Mouse (Mus musculus) spleen, adult 2 months (tissue): Measurements from ENCODE around the gene Hpd.
"Not testable (repeated sequence)": the region's sequence is repeated elsewhere in the genome, so short reads cannot be mapped to it uniquely, and the experiment has no call there.

Experiments used
- CTCF ChIP-seq: fragments of 200-500 bp; IDR thresholded peaks from 2 replicates; pipeline ENCODE4 v1.5.1; 2011; ENCODE audit warnings: mild to moderate bottlenecking, inconsistent platforms; ENCODE audit not compliant: insufficient read depth, insufficient read length, insufficient replicate concordance; ENCODE audit errors: extremely low read depth
- POLR2A ChIP-seq: fragments of 200-500 bp; IDR thresholded peaks from 2 replicates; pipeline ENCODE4 v1.6.1; 2011; ENCODE audit warnings: low read depth, low read length, inconsistent platforms

- TF ChIP-seq POLR2A, CTCF: not testable (repeated sequence)
Observed at GRCm38 (mm10) chr5:123200816-123201522, 18.4 kb upstream of the Hpd start.
